Mouse (Mus musculus): Measurements from ENCODE around the gene Fig4. TPM values are rescaled to one million over a fixed set of nuclear protein-coding genes. Genes with fewer than 3 reads are reported as not detected.

The Fig4 gene
- polyA plus RNA-seq, 1 experiment from 2014 or later, result 28.7 TPM

DNA sequence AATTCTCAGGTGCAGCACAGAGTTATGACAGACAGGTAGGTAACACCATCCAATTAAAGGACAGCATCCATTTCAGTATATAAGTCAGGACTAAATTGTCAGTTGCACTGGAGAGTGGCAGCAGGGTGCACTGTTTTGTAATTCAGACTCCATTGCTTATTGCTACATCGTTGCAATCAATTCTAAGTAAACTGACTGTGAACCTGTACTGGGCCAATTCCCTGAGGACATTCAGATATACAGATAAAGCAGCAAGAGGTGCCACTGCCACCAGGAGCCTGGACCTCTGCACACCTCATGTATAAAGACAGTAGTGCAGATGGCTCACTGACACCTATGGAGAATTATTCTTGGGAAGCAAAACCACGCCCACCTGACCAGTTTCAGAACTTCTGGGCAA lies 12.0 kb downstream of the Fig4 start:
- WGBS, result 73% methylated on average over 2 of the region's 2 CpGs

DNA sequence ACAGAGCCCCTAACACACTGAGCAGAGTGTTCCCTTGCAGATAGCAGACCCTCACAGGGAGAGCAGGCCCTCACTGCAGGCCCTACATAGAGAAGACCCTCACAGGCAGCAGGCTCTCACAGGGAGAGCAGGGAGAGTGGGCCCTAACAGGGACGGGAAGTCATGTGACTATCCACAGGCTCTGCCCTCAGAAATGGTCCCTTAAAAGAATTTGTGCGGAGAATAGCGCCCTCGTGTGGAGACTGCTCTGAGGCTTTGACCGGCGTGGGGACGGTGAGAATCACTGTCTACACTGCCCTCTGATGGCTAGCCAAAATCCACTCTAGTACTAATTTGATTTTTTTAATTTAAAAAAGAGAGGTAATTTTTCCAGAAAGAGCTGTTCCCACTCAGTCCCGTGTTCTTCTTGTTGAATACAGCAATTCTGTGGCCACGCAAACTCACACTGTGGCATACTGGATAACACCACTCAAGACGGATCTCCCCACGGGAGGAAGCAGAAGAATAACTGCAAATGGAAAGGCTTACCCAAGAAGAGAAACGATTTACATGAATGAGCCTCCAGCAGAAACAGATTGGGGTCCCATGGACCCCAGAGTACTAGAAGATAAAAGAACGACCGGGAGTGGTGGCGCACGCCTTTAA lies 14.2 kb downstream of the Fig4 start:
- no peaks in the 10 kb centered on the region for H3K9me3 ChIP-seq (replicated peaks)
- ATAC-seq (ENCODE audit: low FRiP score), result peak; percentile 93
- WGBS, result 31% methylated on average over 16 of the region's 16 CpGs
- H3K4me1 ChIP-seq, result peaks cover 9% of the 10 kb centered on the region
- H3K27ac ChIP-seq (replicated peaks), result no peak overlapping the region
- H3K4me2 ChIP-seq, result peak overlapping the region; percentile 20; the same call in 1 of the 2 replicates
- H3K36me3 ChIP-seq, result no peaks in the 10 kb centered on the region
- H3K9ac ChIP-seq (replicated peaks), result no peak overlapping the region
- no peak overlapping the region for H3K4me3 ChIP-seq (replicated peaks)
- no peaks in the 10 kb centered on the region for H3K27me3 ChIP-seq (replicated peaks)

More for the DNA sequence above, 12.0 kb downstream of the Fig4 start:
- no peak for ATAC-seq (ENCODE audit: low FRiP score)
- peaks cover 17% of the 10 kb centered on the region for H3K4me1 ChIP-seq
- H3K27ac ChIP-seq (replicated peaks), result no peak overlapping the region
- H3K36me3 ChIP-seq, result no peaks in the 10 kb centered on the region
- H3K27me3 ChIP-seq (replicated peaks), result no peaks in the 10 kb centered on the region
- H3K4me3 ChIP-seq (replicated peaks), result no peak overlapping the region
- no peaks in the 10 kb centered on the region for H3K9me3 ChIP-seq (replicated peaks)
- H3K4me2 ChIP-seq, result no peak overlapping the region
- H3K9ac ChIP-seq (replicated peaks), result no peak overlapping the region

DNA sequence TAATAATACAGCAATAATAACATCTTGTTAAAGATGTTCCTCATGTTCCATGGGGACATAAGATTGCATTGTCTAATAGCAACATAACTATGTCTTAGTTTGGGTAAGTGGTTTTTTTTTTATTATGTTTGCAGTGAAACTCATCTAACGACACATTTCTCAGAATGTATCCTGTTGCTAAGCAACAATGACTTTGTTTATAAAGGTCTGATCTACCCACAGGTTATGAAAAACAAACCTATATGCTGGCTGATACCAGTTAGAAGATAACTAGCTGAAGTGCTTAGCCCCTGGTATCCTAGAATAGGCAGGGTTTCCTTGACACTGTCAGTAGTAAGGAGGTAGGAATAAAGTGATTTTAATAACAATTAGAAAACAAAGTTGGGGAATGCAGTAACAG lies 15.0 kb downstream of the Fig4 start:
- H3K9ac ChIP-seq (replicated peaks), result no peak overlapping the region

DNA sequence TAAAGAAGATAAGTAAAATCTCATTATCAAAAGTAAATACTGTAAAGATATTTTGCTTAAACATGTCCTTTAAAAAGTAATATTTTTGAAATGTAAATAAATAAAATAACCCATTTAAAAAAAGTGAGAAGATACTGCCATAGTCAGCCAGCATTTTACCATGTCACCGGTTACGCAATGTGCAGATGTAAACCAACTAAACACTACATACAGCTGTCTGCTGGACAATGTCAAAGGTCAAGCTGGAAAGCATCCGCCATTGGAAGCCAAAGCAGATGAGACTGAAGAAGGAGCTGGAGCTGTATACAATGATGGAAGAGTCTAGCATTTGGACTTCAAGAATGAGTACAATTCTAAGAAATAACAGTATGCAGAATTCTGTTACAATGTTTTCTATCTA lies 15.4 kb downstream of the Fig4 start:
- H3K9me3 ChIP-seq (replicated peaks), result no peaks in the 10 kb centered on the region
- WGBS, result 93% methylated on average over 3 of the region's 3 CpGs
- H3K27me3 ChIP-seq (replicated peaks), result no peaks in the 10 kb centered on the region
- no peaks in the 10 kb centered on the region for H3K36me3 ChIP-seq
- H3K4me1 ChIP-seq, result peaks cover 9% of the 10 kb centered on the region
- no peak overlapping the region for H3K4me3 ChIP-seq (replicated peaks)
- H3K27ac ChIP-seq (replicated peaks), result no peak overlapping the region
- no peak overlapping the region for H3K9ac ChIP-seq (replicated peaks)
- H3K4me2 ChIP-seq, result no peak overlapping the region
- no peak for ATAC-seq (ENCODE audit: low FRiP score)

More for the DNA sequence above, 15.0 kb downstream of the Fig4 start:
- no peak for ATAC-seq (ENCODE audit: low FRiP score)
- no peaks in the 10 kb centered on the region for H3K9me3 ChIP-seq (replicated peaks)
- no peak overlapping the region for H3K4me3 ChIP-seq (replicated peaks)
- H3K27ac ChIP-seq (replicated peaks), result no peak overlapping the region
- H3K36me3 ChIP-seq, result no peaks in the 10 kb centered on the region
- no peak overlapping the region for H3K4me2 ChIP-seq
- H3K4me1 ChIP-seq, result peaks cover 9% of the 10 kb centered on the region
- whole genome bisulfite sequencing, result 45% methylated on average over 1 of the region's 1 CpGs
- no peaks in the 10 kb centered on the region for H3K27me3 ChIP-seq (replicated peaks)

DNA sequence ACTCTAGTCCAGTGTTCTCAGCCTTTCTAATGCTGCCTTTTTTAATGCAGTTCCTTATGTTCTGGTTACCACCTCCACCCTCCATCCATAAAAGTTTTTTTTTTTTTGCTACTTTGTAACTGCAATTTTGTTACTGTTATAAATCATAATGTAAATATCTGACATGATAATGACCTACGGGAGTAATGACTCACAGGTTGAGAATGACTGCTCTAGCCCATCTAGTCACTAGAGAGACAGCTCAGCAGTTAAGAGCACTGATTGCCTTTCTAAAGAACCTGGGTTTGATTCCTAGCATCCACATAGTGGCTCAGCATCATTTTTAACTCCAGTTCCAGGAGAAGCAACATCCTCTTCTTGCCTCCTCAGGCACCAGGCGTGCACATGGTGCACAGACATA lies 21.0 kb downstream of the Fig4 start:
- WGBS, result 91% methylated on average over 2 of the region's 2 CpGs
- H3K4me1 ChIP-seq, result 0 out of 2 replicates have a peak, but pooled peaks cover 2% of the 10 kb centered on the region
- no peak for ATAC-seq (ENCODE audit: low FRiP score)
- no peak overlapping the region for H3K4me3 ChIP-seq (replicated peaks)
- no peak overlapping the region for H3K4me2 ChIP-seq
- no peaks in the 10 kb centered on the region for H3K27me3 ChIP-seq (replicated peaks)
- no peak overlapping the region for H3K27ac ChIP-seq (replicated peaks)
- H3K9ac ChIP-seq (replicated peaks), result no peak overlapping the region
- no peaks in the 10 kb centered on the region for H3K36me3 ChIP-seq
- H3K9me3 ChIP-seq (replicated peaks), result no peaks in the 10 kb centered on the region

DNA sequence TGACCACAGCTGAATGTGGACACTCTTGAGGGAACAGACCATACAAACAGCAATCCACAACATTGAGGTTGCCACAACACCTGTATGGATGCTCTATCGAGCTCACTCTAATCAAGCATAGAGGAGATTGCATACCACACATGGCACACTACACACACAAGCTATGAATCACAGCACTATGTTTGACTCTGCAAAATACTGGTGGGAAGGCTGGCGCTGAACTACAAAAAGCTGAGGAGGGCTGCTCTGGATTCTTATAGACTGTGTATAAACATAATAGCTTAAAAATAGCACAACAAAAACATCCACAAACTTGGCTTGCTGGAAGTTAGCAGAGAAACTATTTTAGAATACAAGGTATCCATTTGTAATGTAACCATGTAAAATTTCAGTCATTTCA lies 22.3 kb downstream of the Fig4 start:
- no peak overlapping the region for H3K9ac ChIP-seq (replicated peaks)
- H3K4me1 ChIP-seq, result no peaks in the 10 kb centered on the region
- H3K4me3 ChIP-seq (replicated peaks), result no peak overlapping the region
- H3K27me3 ChIP-seq (replicated peaks), result no peaks in the 10 kb centered on the region
- 0 out of 2 replicates have a peak, but pooled peaks cover 3% of the 10 kb centered on the region for H3K36me3 ChIP-seq
- H3K27ac ChIP-seq (replicated peaks), result no peak overlapping the region
- H3K4me2 ChIP-seq, result no peak overlapping the region
- no peak for ATAC-seq (ENCODE audit: low FRiP score)
- H3K9me3 ChIP-seq (replicated peaks), result no peaks in the 10 kb centered on the region
- 95% methylated on average over 2 of the region's 2 CpGs for WGBS

DNA sequence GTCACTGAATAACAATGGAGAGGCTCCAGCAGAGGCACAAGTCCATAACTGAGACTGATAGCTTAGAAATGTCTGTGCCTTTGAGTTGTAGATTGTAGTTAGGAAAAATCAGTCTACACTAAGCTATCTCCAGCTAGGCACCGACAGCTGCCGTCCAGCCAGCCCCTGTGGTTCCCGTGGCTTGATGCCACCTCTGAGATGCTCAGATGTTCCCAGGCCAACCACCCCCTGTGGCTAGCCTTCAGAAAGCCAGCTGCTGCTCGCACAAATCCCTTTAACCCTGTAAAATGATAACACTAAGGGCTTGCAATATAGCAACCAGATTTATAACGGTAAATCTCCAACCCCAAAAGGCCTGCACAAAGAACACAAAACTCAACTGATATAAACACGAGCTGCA lies 22.9 kb downstream of the Fig4 start:
- no peak overlapping the region for H3K27ac ChIP-seq (replicated peaks)
- no peak overlapping the region for H3K4me2 ChIP-seq
- 0 out of 2 replicates have a peak, but pooled peaks cover 3% of the 10 kb centered on the region for H3K36me3 ChIP-seq
- 51% methylated on average over 6 of the region's 6 CpGs for WGBS
- H3K4me3 ChIP-seq (replicated peaks), result no peak overlapping the region
- H3K9me3 ChIP-seq (replicated peaks), result no peaks in the 10 kb centered on the region
- H3K4me1 ChIP-seq, result no peaks in the 10 kb centered on the region
- H3K9ac ChIP-seq (replicated peaks), result no peak overlapping the region
- ATAC-seq (ENCODE audit: low FRiP score), result no peak
- no peaks in the 10 kb centered on the region for H3K27me3 ChIP-seq (replicated peaks)

DNA sequence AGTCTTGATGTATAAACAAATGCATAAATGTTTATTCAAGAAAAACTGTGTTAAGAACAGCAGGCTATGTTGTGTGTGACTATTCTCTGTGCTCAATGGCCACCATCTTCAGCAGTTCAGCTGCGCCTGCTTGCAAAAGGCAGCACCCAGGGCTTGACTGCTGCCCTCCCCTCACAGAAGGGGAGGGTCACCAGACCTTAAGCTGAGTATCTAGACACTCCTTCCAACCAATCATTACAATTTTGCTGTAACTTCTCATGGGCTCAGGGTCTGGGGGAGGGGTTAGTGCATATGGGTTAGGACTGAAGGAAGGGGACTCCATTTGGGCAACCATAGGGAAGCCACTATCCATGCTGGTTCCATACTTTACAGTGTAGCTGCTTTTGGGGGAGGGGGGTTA lies 24.3 kb downstream of the Fig4 start:
- no peak overlapping the region for H3K27ac ChIP-seq (replicated peaks)

DNA sequence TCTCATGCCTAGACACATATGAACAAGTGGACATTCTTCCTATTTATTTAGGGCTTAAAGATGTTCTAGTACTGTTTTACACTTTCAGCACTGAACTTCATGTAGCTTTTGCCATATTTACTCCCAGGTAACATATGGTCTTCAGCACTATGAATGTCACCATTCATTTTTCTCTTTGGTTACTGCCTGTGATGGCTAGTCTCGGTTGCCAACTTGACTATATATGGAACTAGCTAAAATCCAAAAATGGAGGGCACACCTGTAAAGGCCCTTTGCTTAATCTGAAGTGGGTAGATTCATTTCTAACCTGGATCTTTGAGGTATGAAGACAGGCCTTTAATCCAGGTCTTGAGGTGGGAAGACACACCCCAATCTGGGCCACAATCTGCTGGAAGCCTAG lies 28.2 kb downstream of the Fig4 start:
- 96% methylated on average over 1 of the region's 1 CpGs for WGBS
- no peaks in the 10 kb centered on the region for H3K9me3 ChIP-seq (replicated peaks)
- ATAC-seq (ENCODE audit: low FRiP score), result no peak
- 0 out of 2 replicates have a peak, but pooled peaks cover 3% of the 10 kb centered on the region for H3K36me3 ChIP-seq
- H3K27me3 ChIP-seq (replicated peaks), result no peaks in the 10 kb centered on the region
- H3K4me2 ChIP-seq, result no peak overlapping the region
- H3K4me1 ChIP-seq, result no peaks in the 10 kb centered on the region
- no peak overlapping the region for H3K27ac ChIP-seq (replicated peaks)
- no peak overlapping the region for H3K4me3 ChIP-seq (replicated peaks)
- no peak overlapping the region for H3K9ac ChIP-seq (replicated peaks)

More for the DNA sequence above, 24.3 kb downstream of the Fig4 start:
- H3K9me3 ChIP-seq (replicated peaks), result no peaks in the 10 kb centered on the region
- no peak overlapping the region for H3K4me3 ChIP-seq (replicated peaks)
- H3K4me2 ChIP-seq, result no peak overlapping the region
- ATAC-seq (ENCODE audit: low FRiP score), result no peak
- 0 out of 2 replicates have a peak, but pooled peaks cover 3% of the 10 kb centered on the region for H3K36me3 ChIP-seq
- 96% methylated on average over 1 of the region's 1 CpGs for WGBS
- H3K4me1 ChIP-seq, result no peaks in the 10 kb centered on the region
- H3K9ac ChIP-seq (replicated peaks), result no peak overlapping the region
- H3K27me3 ChIP-seq (replicated peaks), result no peaks in the 10 kb centered on the region

DNA sequence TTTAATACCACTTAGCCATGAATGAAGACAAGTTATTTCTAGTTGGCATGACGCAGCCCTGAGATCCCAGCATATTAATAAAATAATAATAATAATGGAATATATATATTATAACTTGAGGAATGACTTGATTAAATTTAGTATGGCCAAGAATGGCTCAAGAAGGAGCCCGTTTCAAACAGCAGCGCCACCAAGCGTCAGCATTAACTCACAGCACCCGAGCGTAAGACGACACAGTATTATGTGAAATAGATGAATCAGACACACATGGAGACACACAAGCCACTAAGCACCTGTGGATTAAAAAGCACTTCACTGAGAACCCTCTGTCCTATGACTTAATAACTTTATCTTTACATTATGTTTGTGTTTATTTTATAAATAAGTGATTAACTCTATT lies 31.2 kb downstream of the Fig4 start:
- WGBS, result 49% methylated on average over 7 of the region's 7 CpGs
- H3K27ac ChIP-seq (replicated peaks), result no peak overlapping the region

DNA sequence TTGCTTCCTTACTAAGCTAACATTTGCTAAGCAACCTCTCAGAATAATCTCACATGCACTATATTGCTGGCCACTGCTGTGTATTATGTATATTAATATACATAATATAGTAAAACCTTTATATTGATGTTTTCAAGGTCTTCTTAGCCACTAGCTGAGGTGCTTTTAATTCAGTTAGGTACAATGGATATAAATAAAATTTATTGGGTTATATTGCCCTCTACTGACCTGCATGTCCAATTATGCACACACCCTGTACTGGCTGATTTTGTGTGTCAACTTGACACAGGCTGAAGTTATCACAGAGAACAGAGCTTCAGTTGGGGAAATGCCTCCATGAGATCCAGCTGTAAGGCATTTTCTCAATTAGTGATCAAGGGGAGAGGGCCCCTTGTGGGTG lies 41.2 kb downstream of the Fig4 start:
- no peak overlapping the region for H3K9ac ChIP-seq (replicated peaks)
- H3K4me3 ChIP-seq (replicated peaks), result no peak overlapping the region
- ATAC-seq (ENCODE audit: low FRiP score), result no peak
- H3K9me3 ChIP-seq (replicated peaks), result no peaks in the 10 kb centered on the region
- no peaks in the 10 kb centered on the region for H3K27me3 ChIP-seq (replicated peaks)
- no peaks in the 10 kb centered on the region for H3K4me1 ChIP-seq
- H3K27ac ChIP-seq (replicated peaks), result no peak overlapping the region
- no peak overlapping the region for H3K4me2 ChIP-seq
- H3K36me3 ChIP-seq, result peaks cover 4% of the 10 kb centered on the region; the same call in 1 of the 2 replicates

More for the DNA sequence above, 31.2 kb downstream of the Fig4 start:
- Histone ChIP-seq H3K9me3 (replicated peaks) (no peaks in the 10 kb centered on the region), H3K4me2 (no peak overlapping the region), H3K9ac (replicated peaks) (no peak overlapping the region), H3K4me3 (replicated peaks) (no peak overlapping the region), H3K36me3 (peaks cover 9% of the 10 kb centered on the region; the same call in 1 of the 2 replicates), H3K27me3 (replicated peaks) (no peaks in the 10 kb centered on the region), H3K4me1 (no peaks in the 10 kb centered on the region)
- ATAC-seq (ENCODE audit: low FRiP score), result no peak

DNA sequence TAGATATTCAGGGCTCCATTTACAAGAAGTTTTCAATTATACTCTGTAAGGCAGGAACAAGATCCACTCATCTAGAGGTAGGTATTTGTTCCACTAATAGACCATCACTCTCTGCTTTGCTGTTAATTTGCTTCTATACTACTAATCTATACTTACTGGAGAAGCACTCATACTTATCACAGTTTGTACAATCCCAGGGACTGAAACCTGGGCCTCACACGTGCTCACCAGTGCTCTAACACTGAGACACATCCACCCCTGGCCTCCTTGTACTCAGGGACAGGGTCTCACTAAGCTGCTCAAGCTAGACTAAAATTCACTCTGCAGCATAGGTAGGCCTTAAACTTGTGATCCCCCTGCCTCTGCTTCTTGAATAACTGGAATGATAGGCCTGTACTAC lies 41.8 kb downstream of the Fig4 start:
- Histone ChIP-seq H3K27ac (replicated peaks) (no peak overlapping the region), H3K4me2 (no peak overlapping the region), H3K4me1 (no peaks in the 10 kb centered on the region), H3K36me3 (peaks cover 9% of the 10 kb centered on the region; the same call in 1 of the 2 replicates), H3K4me3 (replicated peaks) (no peak overlapping the region), H3K9ac (replicated peaks) (no peak overlapping the region), H3K9me3 (replicated peaks) (no peaks in the 10 kb centered on the region), H3K27me3 (replicated peaks) (no peaks in the 10 kb centered on the region)
- 57% methylated on average over 1 of the region's 1 CpGs for WGBS
- ATAC-seq (ENCODE audit: low FRiP score), result no peak

Data from neural tube, embryonic 15.5 days (tissue).